Mouse (Mus musculus) heart, postnatal 0 days (tissue): Measurements from ENCODE around the gene Srp72. TPM values are rescaled to one million over a fixed set of nuclear protein-coding genes. Genes with fewer than 3 reads are reported as not detected.
"Not testable (repeated sequence)": the region's sequence is repeated elsewhere in the genome, so short reads cannot be mapped to it uniquely, and the experiment has no call there.

ENCODE experiments used
- ATAC-seq: fragments of 200-750 bp; cut with Nextera tagmentation; 2 replicates; pipeline ENCODE4 v1.8.0; 2017; ENCODE audit warnings: low read depth, moderate number of reproducible peaks, moderate library complexity; ENCODE audit not compliant: insufficient read depth
- DNase-seq: peaks from one replicate; pipeline ENCODE4 v3.0.0-alpha.2; 2016; ENCODE audit warnings: low spot score
- H3K27ac ChIP-seq: fragments of 300-500 bp; sonication (generic); 2 replicates; pipeline ENCODE4 v1.5.1; 2014; ENCODE audit warnings: low read depth, mild to moderate bottlenecking
- H3K27me3 ChIP-seq: fragments of 300-500 bp; sonication (generic); 2 replicates; pipeline ENCODE4 v1.6.1; 2014; ENCODE audit warnings: low read length, mixed read lengths; ENCODE audit not compliant: control insufficient read depth, insufficient read depth
- H3K36me3 ChIP-seq: fragments of 300-500 bp; sonication (generic); replicated peaks from 2 replicates; pipeline ENCODE4 v1.6.1; 2014; ENCODE audit warnings: low read length, mixed read lengths; ENCODE audit not compliant: control insufficient read depth, insufficient read depth
- H3K4me1 ChIP-seq: fragments of 300-500 bp; sonication (generic); 2 replicates; pipeline ENCODE4 v1.6.1; 2014; ENCODE audit warnings: antibody characterized with exemption; ENCODE audit not compliant: control insufficient read depth, insufficient read depth
- H3K4me2 ChIP-seq: fragments of 300-500 bp; sonication (generic); 2 replicates; pipeline ENCODE4 v1.6.1; 2014; ENCODE audit warnings: low read depth, mild to moderate bottlenecking, low read length, moderate library complexity
- H3K4me3 ChIP-seq: fragments of 300-500 bp; sonication (generic); 2 replicates; pipeline ENCODE4 v1.5.1; 2014; ENCODE audit warnings: low read depth, low read length
- H3K9ac ChIP-seq: fragments of 300-500 bp; sonication (generic); replicated peaks from 2 replicates; pipeline ENCODE4 v1.6.1; 2014; ENCODE audit warnings: low read depth, low read length, mixed read lengths
- H3K9me3 ChIP-seq: fragments of 300-500 bp; sonication (generic); replicated peaks from 2 replicates; pipeline ENCODE4 v1.6.1; 2016; ENCODE audit warnings: low read length; ENCODE audit not compliant: control insufficient read depth
- CTCF ChIP-seq: IDR thresholded peaks from 2 replicates; pipeline ENCODE4 v1.5.1; 2016; ENCODE audit warnings: antibody characterized with exemption, control low read depth, low read depth
- EP300 ChIP-seq: IDR thresholded peaks from 2 replicates; pipeline ENCODE4 v1.6.1; 2016; ENCODE audit warnings: antibody characterized with exemption, low read depth
- WGBS: fragments of 180-500 bp; shearing (Covaris S2); extraction: QIAGEN DNeasy Blood & Tissue Kit; methylation state at CpG from one replicate; pipeline ENCODE4 v1.1.7; 2014; 5-methylcytosine and 5-hydroxymethylcytosine counted together
- polyA plus RNA-seq: library from polyadenylated mRNA; unstranded; fragments of >200 nt; fragmentation: Nextera tagmentation; extraction: Ambion mirVana; gene quantifications from 2 replicates; pipeline ENCODE4 v1.2.1, GENCODE M21; 2015
- total RNA-seq: library from RNA; depleted of rRNA; stranded (reverse); fragments of >200 nt; gene quantifications from 2 replicates; pipeline ENCODE4 v1.2.3, GENCODE M21; 2014; ENCODE audit warnings: low replicate concordance

The Srp72 gene
- total and polyA plus RNA-seq, 2 experiments from 2014 or later: 36.3 to 37.8 TPM

GRCm38 (mm10) chr5:76969250-76969649, 5.2 kb upstream of the Srp72 start:
- no peak for ATAC-seq
- no peak for DNase-seq
- Histone ChIP-seq H3K36me3 (peaks cover 61% of the 10 kb centered on the region), H3K4me2 (no peak overlapping the region), H3K27me3 (no peaks in the 10 kb centered on the region), H3K4me1 (0 out of 2 replicates have a peak, but pooled peaks cover 5% of the 10 kb centered on the region), H3K4me3 (no peak overlapping the region), H3K9ac (no peak overlapping the region), H3K27ac (no peak overlapping the region), H3K9me3 (no peaks in the 10 kb centered on the region)
- no peak for TF ChIP-seq EP300
- TF ChIP-seq CTCF: no peak
- 65% methylated on average over 5 of the region's 5 CpGs for WGBS

GRCm38 (mm10) chr5:76971115-76971514, 3.4 kb upstream of the Srp72 start:
- Histone ChIP-seq H3K36me3 (peaks cover 43% of the 10 kb centered on the region), H3K4me1 (peaks cover 11% of the 10 kb centered on the region)
- H3K4me2 ChIP-seq, H3K9ac ChIP-seq, H3K27ac ChIP-seq, ATAC-seq, H3K27me3 ChIP-seq, H3K4me3 ChIP-seq, DNase-seq, H3K9me3 ChIP-seq: not testable (repeated sequence)
- 83% methylated on average over 1 of the region's 1 CpGs for WGBS

- no peak for TF ChIP-seq EP300
- TF ChIP-seq CTCF: no peak
- H3K9me3 ChIP-seq: no peaks in the 10 kb centered on the region
- H3K36me3 ChIP-seq: peaks cover 38% of the 10 kb centered on the region
- ATAC-seq: no peak
- H3K4me2 ChIP-seq: peak overlapping the region; percentile 93
- H3K4me1 ChIP-seq: peaks cover 11% of the 10 kb centered on the region
- 59% methylated on average over 3 of the region's 3 CpGs for WGBS
- no peak overlapping the region for H3K27ac ChIP-seq
- peak overlapping the region; percentile 87; the same call in 1 of the 2 replicates for H3K9ac ChIP-seq
- peak overlapping the region; percentile 89 for H3K4me3 ChIP-seq
- H3K27me3 ChIP-seq: no peaks in the 10 kb centered on the region
- no peak for DNase-seq
These were observed 995 bp upstream of the Srp72 start for GRCm38 (mm10) chr5:76973488-76973887.

GRCm38 (mm10) chr5:76974207-76974553, 303 bp upstream of the Srp72 start:
- peaks cover 11% of the 10 kb centered on the region for H3K4me1 ChIP-seq
- no peak for DNase-seq
- peak overlapping the region; percentile 93 for H3K4me2 ChIP-seq
- no peaks in the 10 kb centered on the region for H3K27me3 ChIP-seq
- WGBS: 1% methylated on average over 17 of the region's 17 CpGs
- peak overlapping the region; percentile 94; the same call in 1 of the 2 replicates for H3K27ac ChIP-seq
- H3K9me3 ChIP-seq: no peaks in the 10 kb centered on the region
- H3K4me3 ChIP-seq: peak overlapping the region; percentile 89
- ATAC-seq: no peak
- peak overlapping the region; percentile 87 for H3K9ac ChIP-seq
- peaks cover 38% of the 10 kb centered on the region for H3K36me3 ChIP-seq
- TF ChIP-seq EP300: no peak
- TF ChIP-seq CTCF: no peak

- Histone ChIP-seq H3K27ac (no peak overlapping the region), H3K4me2 (peak overlapping the region; percentile 93), H3K9me3 (no peaks in the 10 kb centered on the region), H3K4me3 (peak overlapping the region; percentile 89), H3K27me3 (no peaks in the 10 kb centered on the region), H3K4me1 (peaks cover 11% of the 10 kb centered on the region), H3K36me3 (peaks cover 40% of the 10 kb centered on the region), H3K9ac (0 out of 2 replicates have a peak overlapping the region, but pooled peaks have one; percentile 87)
- ATAC-seq (no peak), DNase-seq (no peak)
- 80% methylated on average over 8 of the region's 8 CpGs for WGBS
- no peak for TF ChIP-seq CTCF
- no peak for TF ChIP-seq EP300
These were observed 1.3 kb downstream of the Srp72 start for GRCm38 (mm10) chr5:76975736-76976135.

GRCm38 (mm10) chr5:76984015-76984414, 9.5 kb downstream of the Srp72 start:
- Histone ChIP-seq H3K36me3 (peaks cover 83% of the 10 kb centered on the region), H3K4me3 (no peak overlapping the region), H3K27ac (no peak overlapping the region), H3K27me3 (no peaks in the 10 kb centered on the region), H3K9ac (no peak overlapping the region), H3K4me1 (no peaks in the 10 kb centered on the region), H3K4me2 (no peak overlapping the region), H3K9me3 (no peaks in the 10 kb centered on the region)
- no peak for ATAC-seq
- 88% methylated on average over 11 of the region's 11 CpGs for WGBS
- TF ChIP-seq CTCF: no peak
- TF ChIP-seq EP300: no peak
- no peak for DNase-seq
